Mouse (Mus musculus) left cerebral cortex, adult 9 months (tissue): ENCODE measurements at regions not wholly inside any gene's neighbourhood (a gene's known extent, or its start where the extent isn't known, plus 50 kb on each side); places are given as distances from the start of the nearest gene placed in this dataset.

Source experiments
- DNase-seq, 2 experiments: peaks; one replicate each; pipeline ENCODE4 v3.0.0; 2022; ENCODE audit warnings: low spot score in 2 of 2

GRCm38 (mm10) chr6:108910330-108910729, 81.9 kb downstream of the Edem1 start:
- DNase-seq = no peak

- no peak for DNase-seq
Observed at GRCm38 (mm10) chr6:108912539-108912938, 84.1 kb downstream of the Edem1 start.

- DNase-seq = no peak
Observed at GRCm38 (mm10) chr6:108919372-108919913, 91.0 kb downstream of the Edem1 start.

GRCm38 (mm10) chr6:108921181-108921580, 92.7 kb downstream of the Edem1 start:
- DNase-seq = no peak

- no peak for DNase-seq
Observed at GRCm38 (mm10) chr6:108922564-108922963, 94.1 kb downstream of the Edem1 start.

- DNase-seq = peak; percentile 25 to 34
Observed at GRCm38 (mm10) chr6:108928981-108929380, 100.5 kb downstream of the Edem1 start.

GRCm38 (mm10) chr6:108938646-108939045, 110.2 kb downstream of the Edem1 start:
- no peak for DNase-seq

- DNase-seq = no peak
Observed at GRCm38 (mm10) chr6:108942288-108942687, 113.8 kb downstream of the Edem1 start.

GRCm38 (mm10) chr6:108952389-108952788, 123.9 kb downstream of the Edem1 start:
- no peak for DNase-seq

- DNase-seq = no peak
Observed at GRCm38 (mm10) chr6:108962810-108963209, 134.4 kb downstream of the Edem1 start.

- peak in 1 of 2 experiments; percentile 85 for DNase-seq
Observed at GRCm38 (mm10) chr6:108963295-108963694, 134.9 kb downstream of the Edem1 start.

GRCm38 (mm10) chr6:108969477-108970176, 141.2 kb downstream of the Edem1 start:
- DNase-seq = no peak

- DNase-seq = no peak
Observed at GRCm38 (mm10) chr6:108971415-108972089, 143.1 kb downstream of the Edem1 start.

- no peak for DNase-seq
Observed at GRCm38 (mm10) chr6:108973701-108974100, 145.3 kb downstream of the Edem1 start.

- no peak for DNase-seq
Observed at GRCm38 (mm10) chr6:108989506-108989905, 161.1 kb downstream of the Edem1 start.

GRCm38 (mm10) chr6:108993743-108994142, 165.3 kb downstream of the Edem1 start:
- DNase-seq = no peak

GRCm38 (mm10) chr6:109004443-109004842, 176.0 kb downstream of the Edem1 start:
- no peak for DNase-seq

GRCm38 (mm10) chr6:109009364-109009763, 180.9 kb downstream of the Edem1 start:
- DNase-seq = no peak

GRCm38 (mm10) chr6:109009793-109010192, 181.4 kb downstream of the Edem1 start:
- no peak for DNase-seq

GRCm38 (mm10) chr6:109019731-109020130, 191.3 kb downstream of the Edem1 start:
- DNase-seq = peak; percentile 14 to 45
